Mouse (Mus musculus): ENCODE results near the gene Chic2. TPM values are rescaled to one million over a fixed set of nuclear protein-coding genes. Genes with fewer than 3 reads are reported as not detected.

Gene Chic2
- polyA plus RNA-seq, 1 experiment = 36.9 TPM

GRCm38 (mm10) chr5:75012771-75013421 is 31.7 kb downstream of the Chic2 start:
- TF ChIP-seq GATA1 (IDR thresholded peaks at IDR 0.05; ENCODE audit: low read length) = no peak

- no peak for TF ChIP-seq GATA1 (IDR thresholded peaks at IDR 0.05; ENCODE audit: low read length)
Observed at GRCm38 (mm10) chr5:75011985-75012738, 32.4 kb downstream of the Chic2 start.

- TF ChIP-seq GATA1 (IDR thresholded peaks at IDR 0.05; ENCODE audit: low read length) = no peak
Observed at GRCm38 (mm10) chr5:75004755-75005154, 39.8 kb downstream of the Chic2 start.

GRCm38 (mm10) chr5:75002109-75002508 is 42.5 kb downstream of the Chic2 start:
- TF ChIP-seq GATA1 (IDR thresholded peaks at IDR 0.05; ENCODE audit: low read length) = no peak

- no peak for TF ChIP-seq GATA1 (IDR thresholded peaks at IDR 0.05; ENCODE audit: low read length)
Observed at GRCm38 (mm10) chr5:74998716-74999512, 45.7 kb downstream of the Chic2 start.

- no peak for TF ChIP-seq GATA1 (IDR thresholded peaks at IDR 0.05; ENCODE audit: low read length)
Observed at GRCm38 (mm10) chr5:74994947-74995346, 49.6 kb downstream of the Chic2 start.

GRCm38 (mm10) chr5:74984101-74984500 is 60.5 kb downstream of the Chic2 start:
- TF ChIP-seq GATA1 (IDR thresholded peaks at IDR 0.05; ENCODE audit: low read length) = no peak

- TF ChIP-seq GATA1 (IDR thresholded peaks at IDR 0.05; ENCODE audit: low read length) = no peak
Observed at GRCm38 (mm10) chr5:74980574-74980973, 64.0 kb downstream of the Chic2 start.

GRCm38 (mm10) chr5:74980154-74980553 is 64.4 kb downstream of the Chic2 start:
- no peak for TF ChIP-seq GATA1 (IDR thresholded peaks at IDR 0.05; ENCODE audit: low read length)

GRCm38 (mm10) chr5:74979586-74979985 is 65.0 kb downstream of the Chic2 start:
- no peak for TF ChIP-seq GATA1 (IDR thresholded peaks at IDR 0.05; ENCODE audit: low read length)

- TF ChIP-seq GATA1 (IDR thresholded peaks at IDR 0.05; ENCODE audit: low read length) = no peak
Observed at GRCm38 (mm10) chr5:74975507-74975906, 69.1 kb downstream of the Chic2 start.

GRCm38 (mm10) chr5:74974726-74975411 is 69.7 kb downstream of the Chic2 start:
- TF ChIP-seq GATA1 (IDR thresholded peaks at IDR 0.05; ENCODE audit: low read length) = no peak

GRCm38 (mm10) chr5:74974061-74974581 is 70.5 kb downstream of the Chic2 start:
- no peak for TF ChIP-seq GATA1 (IDR thresholded peaks at IDR 0.05; ENCODE audit: low read length)

- no peak for TF ChIP-seq GATA1 (IDR thresholded peaks at IDR 0.05; ENCODE audit: low read length)
Observed at GRCm38 (mm10) chr5:74971418-74971817, 73.2 kb downstream of the Chic2 start.

GRCm38 (mm10) chr5:74969341-74969740 is 75.2 kb downstream of the Chic2 start:
- no peak for TF ChIP-seq GATA1 (IDR thresholded peaks at IDR 0.05; ENCODE audit: low read length)
